Mouse (Mus musculus): ENCODE data around the gene Csrnp1. TPM values are rescaled to one million over a fixed set of nuclear protein-coding genes. Genes with fewer than 3 reads are reported as not detected.

Gene Csrnp1
- total RNA-seq, 2 experiments from 2014 or later, result 7.6 to 8.7 TPM

- intact Hi-C loops (cut with DNase I), result loop anchor here (2.0 to 5.0 kb wide), 2 partner anchors 27 to 48 kb away; no protein-coding TSS in a partner anchor
Observed at GRCm38 (mm10) chr9:120009871-120010270, 25.4 kb upstream of the Csrnp1 start.

GRCm38 (mm10) chr9:120009226-120009841 is 24.9 kb upstream of the Csrnp1 start:
- no peak for DNase-seq (ENCODE audit: extremely low spot score in 1 of 2, low spot score in 2 of 2)
- intact Hi-C loops (cut with DNase I), result no loop called here

More at GRCm38 (mm10) chr9:120009871-120010270, 25.4 kb upstream of the Csrnp1 start:
- no peak for DNase-seq (ENCODE audit: extremely low spot score in 1 of 2, low spot score in 2 of 2)

- intact Hi-C loops (cut with DNase I), result no loop called here
Observed at GRCm38 (mm10) chr9:120007833-120008232, 23.4 kb upstream of the Csrnp1 start.

DNA sequence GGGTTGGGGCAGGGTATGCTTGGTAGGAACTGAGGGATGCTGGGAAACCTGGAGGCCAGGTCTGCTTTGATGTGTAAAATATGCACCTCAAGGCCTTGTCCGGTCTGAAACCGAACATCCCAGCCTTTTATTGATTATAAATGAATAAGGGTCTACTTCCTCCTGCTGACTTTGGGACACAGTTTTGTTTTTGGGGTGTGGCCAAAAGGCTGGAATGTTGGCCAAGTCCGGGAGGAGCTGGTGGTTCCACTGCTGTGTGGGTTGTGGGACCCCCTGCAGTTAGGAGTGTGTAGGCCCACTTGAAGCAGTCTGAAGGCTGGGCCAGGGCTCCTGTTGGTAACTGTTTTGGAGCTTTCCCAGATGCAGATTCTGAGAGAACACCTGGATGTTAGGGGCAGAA is 21.5 kb upstream of the Csrnp1 start:
- DNase-seq (ENCODE audit: extremely low spot score in 1 of 2, low spot score in 2 of 2), result no peak
- intact Hi-C loops (cut with DNase I), result no loop called here

More at GRCm38 (mm10) chr9:120007833-120008232, 23.4 kb upstream of the Csrnp1 start:
- no peak for DNase-seq (ENCODE audit: extremely low spot score in 1 of 2, low spot score in 2 of 2)

- DNase-seq (ENCODE audit: extremely low spot score in 1 of 2, low spot score in 2 of 2), result no peak
- intact Hi-C loops (cut with DNase I), result no loop called here
Observed at GRCm38 (mm10) chr9:120002893-120003292, 18.4 kb upstream of the Csrnp1 start.

DNA sequence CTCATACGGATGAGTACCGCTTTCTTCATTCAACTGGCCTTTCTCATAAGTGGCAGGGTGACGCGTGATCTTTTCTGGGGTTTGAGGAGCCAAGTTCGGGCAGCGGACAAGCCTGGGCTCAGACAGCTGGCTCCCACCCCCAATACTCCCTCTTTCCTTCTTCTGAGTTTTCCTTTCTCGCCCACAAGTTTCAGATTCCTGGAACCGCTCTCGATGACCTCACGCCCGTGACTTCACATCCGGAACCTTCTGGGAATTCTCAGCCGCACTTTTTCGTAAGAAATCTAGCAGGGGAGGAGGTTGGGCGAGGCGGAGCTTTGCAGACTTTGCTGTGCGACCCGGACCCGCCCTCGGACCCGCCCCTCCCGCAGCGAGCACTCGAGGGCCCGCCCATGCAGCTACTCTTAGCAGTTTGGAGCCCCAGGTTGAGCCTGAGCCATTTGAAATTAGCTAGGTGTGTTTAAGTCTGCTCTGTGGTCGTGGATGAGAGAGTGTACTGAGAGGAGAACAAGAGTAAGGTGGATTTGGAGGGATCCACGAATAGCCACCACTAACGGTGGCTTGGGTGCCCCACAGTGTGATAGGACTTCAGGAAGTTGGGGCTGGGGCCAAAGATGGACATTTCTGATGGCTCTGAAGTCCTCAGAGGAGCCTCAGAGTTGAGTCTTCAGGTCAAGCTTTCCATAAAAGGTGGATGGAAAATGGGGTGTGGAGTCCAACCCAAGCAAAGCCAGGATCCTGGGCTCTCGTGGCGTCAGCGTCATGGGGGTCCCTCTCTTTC is 17.7 kb upstream of the Csrnp1 start:
- intact Hi-C loops (cut with DNase I), result no loop called here
- peak; percentile 59 to 89 for DNase-seq (ENCODE audit: extremely low spot score in 1 of 2, low spot score in 2 of 2)

DNA sequence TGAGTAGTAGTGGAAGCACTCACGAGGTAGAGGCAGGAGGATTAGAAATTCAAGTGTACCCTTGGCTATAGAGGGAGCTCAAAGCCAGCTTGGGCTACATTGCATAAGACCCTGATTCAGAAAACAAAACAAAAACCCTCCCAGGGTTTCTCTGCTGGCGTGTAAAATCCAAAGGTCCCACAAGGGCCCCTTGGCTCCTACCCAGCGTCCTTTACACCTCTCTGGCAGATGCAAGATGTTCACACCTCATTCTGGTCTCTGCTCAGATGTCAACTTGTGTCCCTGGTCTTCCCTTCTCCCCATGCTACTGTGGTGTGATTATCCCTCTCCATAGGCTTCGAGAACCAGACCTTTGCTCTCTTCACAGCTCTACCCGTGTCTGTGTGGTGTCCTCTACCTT is 16.3 kb upstream of the Csrnp1 start:
- intact Hi-C loops (cut with DNase I), result no loop called here
- no peak for DNase-seq (ENCODE audit: extremely low spot score in 1 of 2, low spot score in 2 of 2)

DNA sequence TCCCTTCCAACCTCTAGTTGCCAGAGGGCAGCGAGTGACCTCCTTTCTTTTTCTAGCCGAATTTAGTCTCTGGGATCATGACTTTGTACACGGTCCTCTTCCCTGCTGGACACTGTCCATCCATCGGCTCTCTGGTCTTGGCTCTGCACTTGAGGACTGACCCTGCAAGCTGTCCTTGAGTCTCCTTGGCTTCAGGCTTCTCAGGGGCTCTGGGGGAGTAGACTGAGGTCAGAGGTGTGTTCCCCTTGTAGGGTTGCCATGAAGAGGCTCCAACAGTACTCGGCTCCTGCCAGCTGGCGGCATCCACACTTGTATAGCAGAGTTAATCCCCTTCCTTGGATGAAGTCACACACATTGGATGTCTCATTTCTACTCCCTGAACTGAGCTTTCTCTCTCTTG is 15.2 kb upstream of the Csrnp1 start:
- intact Hi-C loops (cut with DNase I), result no loop called here

GRCm38 (mm10) chr9:119998776-119999175 is 14.3 kb upstream of the Csrnp1 start:
- intact Hi-C loops (cut with DNase I), result no loop called here
- DNase-seq (ENCODE audit: extremely low spot score in 1 of 2, low spot score in 2 of 2), result no peak

More for the DNA sequence above, 15.2 kb upstream of the Csrnp1 start:
- no peak for DNase-seq (ENCODE audit: extremely low spot score in 1 of 2, low spot score in 2 of 2)

DNA sequence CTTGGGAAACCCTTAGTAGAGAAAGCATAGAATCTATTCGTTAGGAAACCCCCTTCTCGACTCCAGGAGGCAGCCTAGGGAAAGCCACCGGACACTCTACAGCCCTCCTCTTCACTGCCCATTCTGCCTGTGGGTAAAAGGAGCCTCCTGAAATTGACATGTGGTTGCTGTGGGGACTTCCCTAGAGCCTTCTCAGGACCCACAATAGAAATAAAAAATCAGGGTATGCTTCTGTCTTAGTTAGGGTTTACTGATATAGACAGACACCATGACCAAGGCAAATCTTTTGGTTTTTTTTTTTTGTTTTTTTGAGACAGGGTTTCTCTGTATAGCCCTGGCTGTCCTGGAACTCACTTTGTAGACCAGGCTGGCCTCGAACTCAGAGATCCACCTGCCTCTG is 11.6 kb upstream of the Csrnp1 start:
- no peak for DNase-seq (ENCODE audit: extremely low spot score in 1 of 2, low spot score in 2 of 2)
- intact Hi-C loops (cut with DNase I), result no loop called here

GRCm38 (mm10) chr9:119994207-119994606 is 9.7 kb upstream of the Csrnp1 start:
- intact Hi-C loops (cut with DNase I), result no loop called here
- no peak for DNase-seq (ENCODE audit: extremely low spot score in 1 of 2, low spot score in 2 of 2)

DNA sequence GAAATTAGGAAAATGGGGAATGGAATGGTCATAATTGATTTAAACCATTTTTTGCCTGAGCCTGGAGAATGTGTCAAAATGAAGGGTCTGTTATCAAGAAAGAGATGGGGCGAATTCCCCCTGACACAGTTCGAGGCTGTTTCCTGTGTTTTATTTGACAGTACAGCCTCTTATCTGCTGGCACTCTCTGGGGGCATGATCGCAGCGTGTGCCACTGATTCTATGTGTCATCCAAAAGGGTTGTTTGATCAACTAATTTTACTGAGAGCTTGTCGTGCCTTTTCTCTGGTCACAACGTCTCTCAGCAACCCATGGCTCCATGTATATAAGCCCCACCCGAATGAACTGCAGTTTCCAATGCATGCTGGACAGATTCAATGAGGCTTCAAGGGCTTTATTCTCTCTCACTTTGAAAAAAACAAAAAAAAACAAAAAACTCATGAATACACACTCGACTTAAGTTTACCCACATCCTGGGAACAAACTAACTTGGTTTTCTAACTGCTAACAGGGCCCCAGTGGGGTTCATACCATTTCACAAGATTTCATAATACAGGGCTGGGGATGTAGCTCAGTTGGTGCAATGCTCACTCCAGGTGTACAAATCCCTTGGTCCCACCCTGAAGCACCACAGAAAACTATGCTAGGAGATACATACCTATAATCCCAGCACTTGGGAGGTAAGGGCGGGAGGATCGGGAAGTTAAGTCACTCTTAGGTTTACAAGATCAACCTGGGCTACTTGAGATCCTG is 8.8 kb upstream of the Csrnp1 start:
- no peak for DNase-seq (ENCODE audit: extremely low spot score in 1 of 2, low spot score in 2 of 2)
- intact Hi-C loops (cut with DNase I), result no loop called here

GRCm38 (mm10) chr9:119991310-119991709 is 6.9 kb upstream of the Csrnp1 start:
- intact Hi-C loops (cut with DNase I), result no loop called here
- no peak for DNase-seq (ENCODE audit: extremely low spot score in 1 of 2, low spot score in 2 of 2)

GRCm38 (mm10) chr9:119988304-119988703 is 3.8 kb upstream of the Csrnp1 start:
- intact Hi-C loops (cut with DNase I), result no loop called here
- DNase-seq (ENCODE audit: extremely low spot score in 1 of 2, low spot score in 2 of 2), result no peak

DNA sequence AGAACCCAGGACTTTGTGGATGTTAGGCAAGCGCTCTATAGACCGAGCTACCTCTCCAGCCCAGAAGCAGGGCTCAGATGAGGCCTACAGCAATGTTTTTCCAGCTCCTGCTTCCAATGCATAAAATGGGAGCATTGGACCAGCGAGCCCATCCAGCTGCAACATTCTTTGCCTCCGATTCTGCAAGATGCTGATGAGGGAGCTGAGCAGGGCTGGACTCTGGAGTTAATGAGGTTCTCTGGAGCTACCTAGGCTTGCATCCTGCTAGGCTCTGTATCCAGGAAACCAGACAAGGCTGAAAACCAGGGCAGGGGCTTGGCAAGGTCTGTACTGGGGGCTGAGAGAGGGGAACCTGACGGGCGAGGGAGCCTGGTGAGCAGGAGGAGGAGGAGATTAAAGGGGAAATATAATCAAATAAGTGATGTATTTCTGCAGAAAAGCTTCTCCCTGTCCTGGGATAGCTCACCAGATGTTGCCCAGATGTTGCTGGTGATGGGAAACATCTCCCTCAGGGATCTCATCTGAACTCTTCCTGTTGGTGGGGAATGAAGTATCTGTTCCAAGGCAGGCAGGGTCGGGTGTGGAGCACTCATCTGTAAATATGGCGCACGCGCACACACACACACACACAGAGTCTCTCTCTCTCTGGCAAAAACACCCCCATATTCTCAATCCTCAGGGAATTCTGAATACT is 1.6 kb upstream of the Csrnp1 start:
- intact Hi-C loops (cut with DNase I), result no loop called here
- DNase-seq (ENCODE audit: extremely low spot score in 1 of 2, low spot score in 2 of 2), result no peak

- intact Hi-C loops (cut with DNase I), result loop anchor here (2.0 to 5.0 kb wide), 2 partner anchors 27 to 47 kb away; partner anchors contain the start of genes Gorasp1 and Ttc21a
- DNase-seq (ENCODE audit: extremely low spot score in 1 of 2, low spot score in 2 of 2), result peak; percentile 69 to 94
Observed at GRCm38 (mm10) chr9:119983585-119984535, 598 bp downstream of the Csrnp1 start.

DNA sequence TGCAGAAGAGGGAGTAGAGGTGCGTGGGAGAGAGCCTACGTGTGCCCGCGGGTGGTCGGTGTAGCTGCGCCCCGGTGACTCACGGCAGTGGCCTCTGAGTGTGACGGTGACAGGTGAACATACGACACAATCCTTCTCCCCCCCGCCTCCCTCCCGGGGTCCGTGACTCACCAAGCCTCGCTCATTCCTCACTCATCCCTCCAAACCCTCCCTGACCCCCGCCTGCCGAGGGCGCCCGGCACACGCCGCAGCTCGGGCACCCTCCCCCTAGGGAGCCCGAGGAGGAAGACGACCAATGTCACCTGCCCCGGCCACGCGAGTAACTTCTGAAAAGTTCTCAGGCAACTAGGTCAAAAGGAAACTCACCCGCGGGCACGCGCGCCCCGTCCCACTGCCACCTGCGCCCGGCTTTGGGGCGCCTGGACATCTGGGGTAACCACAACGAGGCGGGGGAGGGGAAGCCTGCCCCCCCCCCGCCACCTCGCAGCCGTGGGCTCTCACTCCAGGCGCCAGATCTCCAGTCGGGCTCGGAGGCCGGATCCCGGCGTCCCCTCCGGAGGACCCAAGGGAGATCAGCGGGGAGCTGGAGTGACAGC is 1.4 kb downstream of the Csrnp1 start:
- peak in 1 of 2 experiments; percentile 64 for DNase-seq (ENCODE audit: extremely low spot score in 1 of 2, low spot score in 2 of 2)
- intact Hi-C loops (cut with DNase I), result loop anchor here (2.0 to 5.0 kb wide), 2 partner anchors 28 to 46 kb away; partner anchors contain the start of genes Gorasp1 and Ttc21a

All from left cerebral cortex, postnatal 10 days (tissue).